Mouse (Mus musculus): ENCODE data around the gene Pkp1. TPM values are rescaled to one million over a fixed set of nuclear protein-coding genes. Genes with fewer than 3 reads are reported as not detected.

The Pkp1 gene
- not detected in 2 replicates for polyA plus RNA-seq (2015; fragmentation: Nextera tagmentation; extraction: Ambion mirVana)

- Histone ChIP-seq H3K4me2 (replicated peaks) (peak within 1 kb of the TSS; percentile 52), H3K9ac (replicated peaks) (no peak within 1 kb of the TSS; the same call in 1 of the 2 replicates), H3K27ac (no peak within 1 kb of the TSS), H3K4me3 (replicated peaks) (peak within 1 kb of the TSS; percentile 31), H3K9me3 (no peaks in the 10 kb centered on the region), H3K36me3 (no peaks in the 10 kb centered on the region), H3K4me1 (replicated peaks) (peaks cover 8% of the 10 kb centered on the region), H3K27me3 (peaks cover 74% of the 10 kb centered on the region)
- ATAC-seq = 0 out of 2 replicates have a peak, but pooled peaks have one; percentile 37
- under 1% methylated on average over 66 of the region's 67 CpGs for WGBS
Measured at GRCm38 (mm10) chr1:135918644-135919407, at the start of gene Pkp1. Pkp1 (minus strand) TSS chr1:135919207.

- H3K36me3 ChIP-seq = no peaks in the 10 kb centered on the region
- H3K27ac ChIP-seq = no peak overlapping the region
- H3K4me1 ChIP-seq (replicated peaks) = 0 out of 2 replicates have a peak, but pooled peaks cover 2% of the 10 kb centered on the region
- no peaks in the 10 kb centered on the region for H3K9me3 ChIP-seq
- no peak overlapping the region for H3K4me3 ChIP-seq (replicated peaks)
- H3K4me2 ChIP-seq (replicated peaks) = no peak overlapping the region
- WGBS = 86% methylated on average over 4 of the region's 4 CpGs
- H3K27me3 ChIP-seq = no peaks in the 10 kb centered on the region
- no peak overlapping the region for H3K9ac ChIP-seq (replicated peaks)
- no peak for ATAC-seq
Measured at GRCm38 (mm10) chr1:135967739-135968138, 48.7 kb upstream of the Pkp1 start.

GRCm38 (mm10) chr1:135964561-135964960 lies 45.6 kb upstream of the Pkp1 start:
- H3K27me3 ChIP-seq = no peaks in the 10 kb centered on the region

GRCm38 (mm10) chr1:135963177-135963576 lies 44.2 kb upstream of the Pkp1 start:
- WGBS = 70% methylated on average over 5 of the region's 5 CpGs
- Histone ChIP-seq H3K27me3 (no peaks in the 10 kb centered on the region), H3K27ac (no peak overlapping the region), H3K4me3 (replicated peaks) (no peak overlapping the region), H3K36me3 (no peaks in the 10 kb centered on the region), H3K4me1 (replicated peaks) (0 out of 2 replicates have a peak, but pooled peaks cover 2% of the 10 kb centered on the region), H3K9ac (replicated peaks) (no peak overlapping the region), H3K9me3 (no peaks in the 10 kb centered on the region), H3K4me2 (replicated peaks) (no peak overlapping the region)
- no peak for ATAC-seq

More at GRCm38 (mm10) chr1:135964561-135964960, 45.6 kb upstream of the Pkp1 start:
- 57% methylated on average over 11 of the region's 11 CpGs for WGBS
- H3K4me1 ChIP-seq (replicated peaks) = 0 out of 2 replicates have a peak, but pooled peaks cover 2% of the 10 kb centered on the region
- H3K9me3 ChIP-seq = no peaks in the 10 kb centered on the region
- H3K4me3 ChIP-seq (replicated peaks) = no peak overlapping the region
- no peak for ATAC-seq
- H3K4me2 ChIP-seq (replicated peaks) = no peak overlapping the region
- no peaks in the 10 kb centered on the region for H3K36me3 ChIP-seq
- H3K9ac ChIP-seq (replicated peaks) = no peak overlapping the region
- H3K27ac ChIP-seq = no peak overlapping the region

- no peaks in the 10 kb centered on the region for H3K27me3 ChIP-seq
- no peak overlapping the region for H3K9ac ChIP-seq (replicated peaks)
- H3K4me3 ChIP-seq (replicated peaks) = no peak overlapping the region
- H3K9me3 ChIP-seq = no peaks in the 10 kb centered on the region
- WGBS = 54% methylated on average over 4 of the region's 4 CpGs
- peak; percentile 48 for ATAC-seq
- no peak overlapping the region for H3K27ac ChIP-seq
- H3K4me2 ChIP-seq (replicated peaks) = no peak overlapping the region
- no peaks in the 10 kb centered on the region for H3K36me3 ChIP-seq
- no peaks in the 10 kb centered on the region for H3K4me1 ChIP-seq (replicated peaks)
Measured at GRCm38 (mm10) chr1:135958483-135958882, 39.5 kb upstream of the Pkp1 start.

- Histone ChIP-seq H3K9ac (replicated peaks) (no peak overlapping the region), H3K27ac (no peak overlapping the region), H3K4me1 (replicated peaks) (0 out of 2 replicates have a peak, but pooled peaks cover 6% of the 10 kb centered on the region), H3K36me3 (no peaks in the 10 kb centered on the region), H3K4me2 (replicated peaks) (no peak overlapping the region), H3K9me3 (no peaks in the 10 kb centered on the region), H3K27me3 (0 out of 2 replicates have a peak, but pooled peaks cover under 1% of the 10 kb centered on the region), H3K4me3 (replicated peaks) (no peak overlapping the region)
- ATAC-seq = no peak
- WGBS = 67% methylated on average over 2 of the region's 2 CpGs
Measured at GRCm38 (mm10) chr1:135948871-135949270, 29.9 kb upstream of the Pkp1 start.

- Histone ChIP-seq H3K4me3 (replicated peaks) (no peak overlapping the region), H3K27ac (no peak overlapping the region), H3K27me3 (peaks cover 13% of the 10 kb centered on the region), H3K9me3 (no peaks in the 10 kb centered on the region), H3K4me2 (replicated peaks) (no peak overlapping the region), H3K9ac (replicated peaks) (no peak overlapping the region), H3K4me1 (replicated peaks) (0 out of 2 replicates have a peak, but pooled peaks cover 6% of the 10 kb centered on the region), H3K36me3 (no peaks in the 10 kb centered on the region)
- WGBS = 69% methylated on average over 4 of the region's 4 CpGs
- ATAC-seq = no peak
Measured at GRCm38 (mm10) chr1:135946247-135946646, 27.2 kb upstream of the Pkp1 start.

- Histone ChIP-seq H3K9ac (replicated peaks) (no peak overlapping the region), H3K4me2 (replicated peaks) (no peak overlapping the region), H3K4me1 (replicated peaks) (0 out of 2 replicates have a peak, but pooled peaks cover 6% of the 10 kb centered on the region), H3K9me3 (no peaks in the 10 kb centered on the region), H3K27ac (no peak overlapping the region), H3K36me3 (no peaks in the 10 kb centered on the region), H3K27me3 (peaks cover 13% of the 10 kb centered on the region), H3K4me3 (replicated peaks) (no peak overlapping the region)
- 11% methylated on average over 7 of the region's 7 CpGs for WGBS
- ATAC-seq = no peak
Measured at GRCm38 (mm10) chr1:135945711-135946110, 26.7 kb upstream of the Pkp1 start.

- Histone ChIP-seq H3K27me3 (peaks cover 13% of the 10 kb centered on the region), H3K9me3 (no peaks in the 10 kb centered on the region), H3K4me3 (replicated peaks) (no peak overlapping the region), H3K4me1 (replicated peaks) (0 out of 2 replicates have a peak, but pooled peaks cover 6% of the 10 kb centered on the region), H3K27ac (no peak overlapping the region), H3K36me3 (no peaks in the 10 kb centered on the region), H3K9ac (replicated peaks) (no peak overlapping the region), H3K4me2 (replicated peaks) (0 out of 2 replicates have a peak overlapping the region, but pooled peaks have one; percentile 28)
- peak; percentile 74 for ATAC-seq
- WGBS = 46% methylated on average over 12 of the region's 12 CpGs
Measured at GRCm38 (mm10) chr1:135944526-135945259, 25.7 kb upstream of the Pkp1 start.

GRCm38 (mm10) chr1:135943713-135944112 lies 24.7 kb upstream of the Pkp1 start:
- Histone ChIP-seq H3K9me3 (no peaks in the 10 kb centered on the region), H3K9ac (replicated peaks) (no peak overlapping the region), H3K27ac (no peak overlapping the region), H3K27me3 (peaks cover 13% of the 10 kb centered on the region), H3K4me1 (replicated peaks) (0 out of 2 replicates have a peak, but pooled peaks cover 3% of the 10 kb centered on the region), H3K4me2 (replicated peaks) (no peak overlapping the region), H3K36me3 (no peaks in the 10 kb centered on the region), H3K4me3 (replicated peaks) (no peak overlapping the region)
- peak; percentile 15; the same call in 1 of the 2 replicates for ATAC-seq
- 90% methylated on average over 2 of the region's 2 CpGs for WGBS

- no peak for ATAC-seq
- no peak overlapping the region for H3K27ac ChIP-seq
- peaks cover 13% of the 10 kb centered on the region for H3K27me3 ChIP-seq
- no peaks in the 10 kb centered on the region for H3K36me3 ChIP-seq
- 0 out of 2 replicates have a peak, but pooled peaks cover 3% of the 10 kb centered on the region for H3K4me1 ChIP-seq (replicated peaks)
- no peaks in the 10 kb centered on the region for H3K9me3 ChIP-seq
- H3K4me2 ChIP-seq (replicated peaks) = no peak overlapping the region
- 41% methylated on average over 6 of the region's 7 CpGs for WGBS
- H3K9ac ChIP-seq (replicated peaks) = no peak overlapping the region
- no peak overlapping the region for H3K4me3 ChIP-seq (replicated peaks)
Measured at GRCm38 (mm10) chr1:135942116-135942515, 23.1 kb upstream of the Pkp1 start.

All from midbrain, embryonic 13.5 days (tissue).